Mouse (Mus musculus): ENCODE data around the gene Mtx3.

Mtx3 gene

GRCm38 (mm10) chr13:92882986-92883720 is 38.6 kb downstream of the Mtx3 start:
- no peak for DNase-seq (ENCODE audit: low spot score)

- no peak for DNase-seq (ENCODE audit: low spot score)
These were observed 39.6 kb downstream of the Mtx3 start for GRCm38 (mm10) chr13:92884206-92884605.

- DNase-seq (ENCODE audit: low spot score), result no peak
These were observed 40.4 kb downstream of the Mtx3 start for GRCm38 (mm10) chr13:92884930-92885329.

GRCm38 (mm10) chr13:92899087-92899486 is 54.5 kb downstream of the Mtx3 start:
- no peak for DNase-seq (ENCODE audit: low spot score)

- no peak for DNase-seq (ENCODE audit: low spot score)
These were observed 58.7 kb downstream of the Mtx3 start for GRCm38 (mm10) chr13:92903291-92903690.

GRCm38 (mm10) chr13:92905944-92906343 is 61.4 kb downstream of the Mtx3 start:
- no peak for DNase-seq (ENCODE audit: low spot score)

GRCm38 (mm10) chr13:92907366-92907765 is 62.8 kb downstream of the Mtx3 start:
- DNase-seq (ENCODE audit: low spot score), result no peak

All from adipocyte (in vitro differentiated cells).